Mouse (Mus musculus) testis, postnatal 10 days (tissue): ENCODE measurements around the gene Tspoap1.

Source experiments
- DNase-seq: peaks from one replicate; pipeline ENCODE4 v3.0.0; 2021; ENCODE audit warnings: low spot score

The Tspoap1 gene

DNA sequence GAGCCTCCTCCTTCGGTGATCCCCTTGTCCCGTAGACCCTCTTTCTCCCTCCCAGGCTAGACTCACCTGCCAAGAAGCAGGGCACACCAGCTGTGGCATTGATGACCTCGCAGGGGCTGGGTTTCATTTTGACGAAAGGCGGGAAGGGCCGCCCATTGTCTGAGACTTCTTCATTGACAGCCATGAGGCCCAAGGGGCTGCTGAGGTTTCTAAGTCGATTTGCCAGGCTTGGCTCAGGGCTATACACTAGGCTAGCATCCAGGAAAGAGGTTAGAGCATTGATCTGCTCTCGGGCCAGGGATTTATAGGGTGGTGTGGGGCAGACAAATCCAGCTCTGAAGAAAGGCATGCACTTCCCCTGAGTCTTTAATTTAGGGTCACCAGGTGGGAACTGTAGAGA, 54.5 kb downstream of the Tspoap1 start:
- DNase-seq: no peak

DNA sequence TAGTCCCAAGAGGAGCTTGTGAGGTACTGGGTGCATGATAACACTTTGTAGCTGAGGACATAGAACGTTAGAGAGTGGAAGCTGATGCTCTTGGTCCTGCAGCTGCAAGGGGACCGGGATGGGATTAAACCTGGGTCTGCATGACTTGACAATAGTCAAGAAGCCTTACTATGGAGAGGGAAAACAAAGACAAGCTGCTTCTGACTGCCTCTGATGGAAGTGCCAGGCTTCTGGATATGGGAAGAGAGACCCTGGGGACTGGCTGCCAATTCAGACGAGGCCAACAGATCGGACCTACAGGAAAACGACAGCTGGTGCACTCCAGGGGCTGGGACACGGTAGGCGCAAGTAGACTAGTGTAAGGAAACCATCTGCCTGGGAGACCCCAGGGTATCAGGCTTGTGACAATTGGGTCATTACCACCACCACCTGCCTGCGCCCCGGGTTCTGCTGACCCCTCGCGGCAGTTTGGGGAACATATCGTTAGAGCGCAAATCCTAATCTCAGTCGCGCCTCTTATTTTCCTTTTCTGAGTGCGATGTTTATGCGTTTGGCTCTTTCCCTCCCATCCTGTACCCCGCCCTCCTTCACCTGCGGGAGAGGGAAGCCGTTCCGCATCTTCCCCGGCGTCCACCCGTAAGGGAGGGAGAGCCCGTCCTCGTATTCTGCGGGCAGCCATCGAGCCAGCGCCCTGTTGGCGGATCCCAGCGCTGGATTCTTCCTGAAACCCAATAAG, 56.5 kb downstream of the Tspoap1 start:
- DNase-seq: peak; percentile 64

DNA sequence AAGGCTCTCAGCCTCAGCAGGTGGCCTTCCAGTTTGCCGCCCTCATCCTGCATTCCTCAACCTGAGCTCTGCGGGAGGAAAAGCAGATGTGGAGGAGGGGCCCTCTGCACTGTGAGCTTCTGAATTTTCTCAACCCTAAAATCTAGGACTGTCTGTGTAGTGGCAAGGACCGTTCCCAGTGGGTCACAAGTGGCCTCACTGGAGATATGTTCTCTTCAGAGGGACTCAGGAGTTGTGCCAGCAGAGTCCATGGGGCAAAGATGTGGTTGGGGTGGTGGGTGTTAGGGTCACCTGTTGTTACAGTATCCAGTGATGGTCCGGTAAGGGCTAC, 57.1 kb downstream of the Tspoap1 start:
- DNase-seq: no peak

DNA sequence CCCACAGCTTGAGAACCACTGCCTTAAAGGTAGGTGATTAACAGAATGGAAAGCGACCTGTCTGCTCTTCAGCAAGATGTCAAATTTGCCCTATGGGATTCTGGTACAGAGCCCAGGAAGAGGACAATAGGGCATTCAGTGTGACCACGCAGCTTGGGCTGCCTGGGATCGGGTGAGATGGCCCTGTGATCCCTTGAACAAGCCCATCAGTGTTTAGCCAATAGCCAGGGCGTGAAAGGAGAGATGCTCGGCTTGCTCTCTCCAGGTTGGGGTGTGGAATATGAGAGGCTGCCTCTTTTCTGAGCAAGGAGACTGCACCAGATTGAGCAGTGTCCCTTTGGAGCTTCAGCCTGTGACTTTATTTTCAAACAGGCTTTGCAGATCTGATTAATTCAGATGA, 61.2 kb downstream of the Tspoap1 start:
- no peak for DNase-seq

DNA sequence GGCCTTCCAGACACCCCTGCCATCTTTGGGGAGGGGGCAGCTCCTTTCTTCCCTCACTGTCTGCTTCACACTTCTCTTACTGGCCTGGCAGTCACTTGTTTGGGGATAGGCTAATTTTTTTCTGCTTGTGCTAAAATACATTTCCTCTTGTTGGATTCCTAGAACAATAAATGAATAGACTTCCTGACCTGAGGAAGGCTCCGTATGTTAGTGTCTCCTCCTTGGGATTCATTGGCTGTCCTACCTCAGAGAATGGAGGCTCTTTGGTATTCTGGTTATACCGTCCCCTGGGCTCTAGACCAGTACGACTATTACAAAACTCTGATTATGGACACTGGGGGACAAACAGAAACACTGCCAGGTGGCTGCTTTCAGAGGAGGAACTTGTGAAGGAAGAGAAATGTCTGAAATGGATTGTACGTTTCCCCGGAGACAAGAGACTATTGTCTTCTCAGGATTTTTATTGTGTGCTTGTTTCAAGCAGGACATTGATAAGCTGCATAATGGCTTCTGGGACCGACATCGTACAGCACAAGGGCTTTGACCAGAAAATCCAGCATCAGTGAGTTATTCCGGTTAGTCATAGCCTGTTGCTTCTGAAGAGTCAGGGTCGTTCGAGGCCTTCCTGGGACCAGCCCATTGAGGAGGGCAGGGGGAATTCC, 68.0 kb downstream of the Tspoap1 start, which contains the start of gene Lpo:
Gene Lpo (minus strand): TSS at position 51 of the 662 bp plus-strand sequence.
- DNase-seq: no peak
